Mouse (Mus musculus): ENCODE measurements around the gene Snap91. TPM values are rescaled to one million over a fixed set of nuclear protein-coding genes. Genes with fewer than 3 reads are reported as not detected.

Gene Snap91
- polyA plus RNA-seq, 1 experiment = 627 TPM

GRCm38 (mm10) chr9:86728214-86728814, 152.1 kb downstream of the Snap91 start:
- H3K4me1 ChIP-seq (ENCODE audit: control insufficient read depth, insufficient read depth, low read length) = no peaks in the 10 kb centered on the region
- WGBS = 89% methylated on average over 10 of the region's 10 CpGs
- TF ChIP-seq CTCF (IDR thresholded peaks at IDR 0.05; ENCODE audit: insufficient read depth, low read depth, low read length) = no peak
- TF ChIP-seq POLR2A (IDR thresholded peaks at IDR 0.05; ENCODE audit: insufficient read depth, low read depth, low read length) = no peak
- no peak overlapping the region for H3K27ac ChIP-seq (ENCODE audit: insufficient read depth, low read depth, low read length)
- no peak overlapping the region for H3K4me3 ChIP-seq (ENCODE audit: insufficient read depth, low read depth, low read length)

DNA sequence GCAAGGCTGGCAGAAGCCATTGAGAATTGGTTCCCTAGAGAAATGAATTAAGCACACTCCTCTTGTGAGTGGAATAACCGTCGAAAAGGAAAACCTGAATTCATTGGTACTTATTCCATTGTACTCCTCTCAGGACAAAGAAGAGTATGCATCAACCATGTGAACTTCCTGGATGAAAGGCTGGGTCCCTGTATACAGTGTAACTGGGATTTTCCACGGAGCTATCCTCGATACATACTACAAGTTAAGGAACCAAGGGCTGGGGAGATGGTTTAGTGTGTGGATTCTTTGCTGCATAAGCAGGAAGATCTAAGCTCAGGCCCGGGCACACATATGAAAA, 154.1 kb downstream of the Snap91 start:
- Histone ChIP-seq H3K27ac (ENCODE audit: insufficient read depth, low read depth, low read length) (peak overlapping the region; percentile 79), H3K4me1 (ENCODE audit: control insufficient read depth, insufficient read depth, low read length) (no peaks in the 10 kb centered on the region), H3K4me3 (ENCODE audit: insufficient read depth, low read depth, low read length) (no peak overlapping the region)
- 54% methylated on average over 5 of the region's 5 CpGs for WGBS
- TF ChIP-seq CTCF (IDR thresholded peaks at IDR 0.05; ENCODE audit: insufficient read depth, low read depth, low read length) (no peak), POLR2A (IDR thresholded peaks at IDR 0.05; ENCODE audit: insufficient read depth, low read depth, low read length) (no peak)

DNA sequence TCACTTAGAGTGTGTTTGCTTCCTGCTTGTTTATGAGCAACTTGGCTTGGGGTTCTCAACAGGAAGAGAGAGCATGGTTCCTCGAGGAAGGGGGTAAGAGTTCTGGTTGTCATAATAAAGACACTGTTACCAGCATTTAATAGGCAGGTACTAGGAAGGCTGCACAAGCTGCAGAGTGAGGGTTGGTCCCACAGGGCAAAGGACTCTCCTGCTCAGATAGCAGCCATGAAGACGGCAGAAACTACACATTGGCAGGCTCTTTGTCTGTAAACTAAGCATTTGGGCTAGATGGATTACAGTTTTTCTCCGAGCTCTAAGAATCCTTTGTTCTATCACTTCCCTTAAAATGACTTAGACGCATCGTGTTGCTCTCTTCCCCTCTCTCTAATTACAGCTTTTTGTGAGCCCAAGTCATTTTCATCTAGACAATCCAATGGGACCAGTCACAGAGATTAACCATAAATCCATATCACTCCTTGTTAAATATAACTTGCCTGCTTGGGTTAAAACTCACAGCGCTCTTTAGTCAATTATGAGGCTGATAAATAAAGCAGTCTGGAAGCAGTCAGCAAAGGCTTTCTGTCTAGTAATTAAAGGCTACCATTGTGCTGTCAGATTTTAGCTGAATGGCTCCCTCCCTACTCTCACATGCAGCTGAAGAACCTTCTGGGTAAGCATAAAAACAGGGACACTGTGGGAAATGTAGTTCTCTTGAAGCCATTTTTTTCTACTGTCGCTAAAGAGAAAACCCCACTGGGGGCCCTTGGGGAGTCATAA, 154.7 kb downstream of the Snap91 start:
- Histone ChIP-seq H3K27ac (ENCODE audit: insufficient read depth, low read depth, low read length) (peak overlapping the region; percentile 80), H3K4me3 (ENCODE audit: insufficient read depth, low read depth, low read length) (no peak overlapping the region), H3K4me1 (ENCODE audit: control insufficient read depth, insufficient read depth, low read length) (no peaks in the 10 kb centered on the region)
- WGBS = 12% methylated on average over 7 of the region's 7 CpGs
- TF ChIP-seq POLR2A (IDR thresholded peaks at IDR 0.05; ENCODE audit: insufficient read depth, low read depth, low read length) = no peak
- no peak for TF ChIP-seq CTCF (IDR thresholded peaks at IDR 0.05; ENCODE audit: insufficient read depth, low read depth, low read length)

GRCm38 (mm10) chr9:86725066-86725465, 155.4 kb downstream of the Snap91 start:
- TF ChIP-seq POLR2A (IDR thresholded peaks at IDR 0.05; ENCODE audit: insufficient read depth, low read depth, low read length) = no peak
- TF ChIP-seq CTCF (IDR thresholded peaks at IDR 0.05; ENCODE audit: insufficient read depth, low read depth, low read length) = no peak
- Histone ChIP-seq H3K4me1 (ENCODE audit: control insufficient read depth, insufficient read depth, low read length) (no peaks in the 10 kb centered on the region), H3K4me3 (ENCODE audit: insufficient read depth, low read depth, low read length) (no peak overlapping the region), H3K27ac (ENCODE audit: insufficient read depth, low read depth, low read length) (peak overlapping the region; percentile 80)
- whole genome bisulfite sequencing = 90% methylated on average over 4 of the region's 4 CpGs

DNA sequence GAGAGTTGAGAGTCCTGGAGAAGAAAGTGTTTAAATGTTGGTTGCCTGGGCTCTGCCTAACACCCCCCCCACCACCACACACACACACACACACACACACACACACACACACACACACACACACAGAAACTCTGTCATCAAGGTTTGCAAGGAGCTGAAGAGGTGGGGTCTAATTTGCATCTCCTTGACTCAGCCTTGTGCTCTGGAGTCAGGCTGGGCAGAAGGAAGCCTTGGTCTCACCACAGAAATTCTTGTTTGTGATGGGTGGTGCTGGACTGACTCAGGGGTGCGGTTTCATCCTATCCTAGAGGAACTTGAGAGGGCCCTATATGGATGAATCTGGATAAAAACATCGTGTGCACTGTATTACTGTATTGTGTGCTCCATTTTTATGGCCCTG, 159.7 kb downstream of the Snap91 start:
- no peak overlapping the region for H3K4me3 ChIP-seq (ENCODE audit: insufficient read depth, low read depth, low read length)
- WGBS = 93% methylated on average over 2 of the region's 2 CpGs
- TF ChIP-seq POLR2A (IDR thresholded peaks at IDR 0.05; ENCODE audit: insufficient read depth, low read depth, low read length) (no peak), CTCF (IDR thresholded peaks at IDR 0.05; ENCODE audit: insufficient read depth, low read depth, low read length) (no peak)
- H3K27ac ChIP-seq (ENCODE audit: insufficient read depth, low read depth, low read length) = no peak overlapping the region
- no peaks in the 10 kb centered on the region for H3K4me1 ChIP-seq (ENCODE audit: control insufficient read depth, insufficient read depth, low read length)

DNA sequence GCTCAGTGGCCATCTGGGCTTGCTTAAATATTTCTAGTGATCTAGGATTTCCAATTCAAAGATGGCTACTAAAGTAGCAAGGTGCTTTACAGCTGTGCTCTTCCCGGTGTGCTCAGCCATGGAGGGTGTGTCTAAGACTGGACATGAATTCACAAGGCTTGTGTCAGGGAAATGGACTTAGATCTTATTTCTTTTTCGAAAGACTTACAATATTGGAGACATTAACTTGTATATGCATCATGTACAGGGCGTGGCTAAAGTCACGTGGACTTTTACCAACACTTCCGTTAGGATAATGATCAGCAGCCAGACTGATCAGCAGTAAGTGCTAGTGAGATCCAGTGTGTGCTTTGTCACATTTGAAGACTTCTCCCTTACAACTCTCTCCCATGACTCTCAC, 160.2 kb downstream of the Snap91 start:
- no peaks in the 10 kb centered on the region for H3K4me1 ChIP-seq (ENCODE audit: control insufficient read depth, insufficient read depth, low read length)
- 93% methylated on average over 5 of the region's 5 CpGs for WGBS
- no peak for TF ChIP-seq POLR2A (IDR thresholded peaks at IDR 0.05; ENCODE audit: insufficient read depth, low read depth, low read length)
- TF ChIP-seq CTCF (IDR thresholded peaks at IDR 0.05; ENCODE audit: insufficient read depth, low read depth, low read length) = no peak
- H3K4me3 ChIP-seq (ENCODE audit: insufficient read depth, low read depth, low read length) = no peak overlapping the region
- no peak overlapping the region for H3K27ac ChIP-seq (ENCODE audit: insufficient read depth, low read depth, low read length)

DNA sequence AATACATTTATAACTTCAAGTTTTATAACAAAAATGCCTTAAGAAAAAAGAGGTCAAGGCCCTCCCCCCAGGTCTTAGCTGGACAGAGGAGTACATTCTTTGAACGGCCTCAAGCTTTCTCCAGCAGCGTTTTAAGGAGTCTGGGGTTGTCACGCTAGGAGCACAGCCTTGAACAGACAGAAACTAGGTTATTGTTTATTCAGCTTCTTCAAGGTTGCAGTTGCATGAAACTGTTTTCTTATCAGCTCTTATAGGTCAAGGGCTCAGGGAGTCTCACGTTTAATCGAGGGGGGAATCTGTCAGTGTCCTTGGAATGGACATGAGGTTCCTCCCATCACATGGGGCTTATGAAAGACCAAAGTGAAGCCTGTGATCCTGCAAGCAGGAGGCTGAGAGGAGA, 163.3 kb downstream of the Snap91 start:
- WGBS = 86% methylated on average over 5 of the region's 5 CpGs
- Histone ChIP-seq H3K27ac (ENCODE audit: insufficient read depth, low read depth, low read length) (no peak overlapping the region), H3K4me1 (ENCODE audit: control insufficient read depth, insufficient read depth, low read length) (no peaks in the 10 kb centered on the region), H3K4me3 (ENCODE audit: insufficient read depth, low read depth, low read length) (no peak overlapping the region)
- TF ChIP-seq POLR2A (IDR thresholded peaks at IDR 0.05; ENCODE audit: insufficient read depth, low read depth, low read length) = no peak
- TF ChIP-seq CTCF (IDR thresholded peaks at IDR 0.05; ENCODE audit: insufficient read depth, low read depth, low read length) = no peak

- 52% methylated on average over 2 of the region's 2 CpGs for WGBS
- H3K27ac ChIP-seq (ENCODE audit: insufficient read depth, low read depth, low read length) = no peak overlapping the region
- H3K4me3 ChIP-seq (ENCODE audit: insufficient read depth, low read depth, low read length) = no peak overlapping the region
- H3K4me1 ChIP-seq (ENCODE audit: control insufficient read depth, insufficient read depth, low read length) = no peaks in the 10 kb centered on the region
- no peak for TF ChIP-seq POLR2A (IDR thresholded peaks at IDR 0.05; ENCODE audit: insufficient read depth, low read depth, low read length)
- TF ChIP-seq CTCF (IDR thresholded peaks at IDR 0.05; ENCODE audit: insufficient read depth, low read depth, low read length) = no peak
Measured at GRCm38 (mm10) chr9:86716540-86716939, 163.9 kb downstream of the Snap91 start.

Other genes starting within 250 kb of the Snap91 start
- not detected in 2 replicates for gene Me1, start 184.7 kb downstream of the Snap91 start, polyA plus RNA-seq (2012; ENCODE audit: insufficient read depth, insufficient read length, low replicate concordance, missing spikeins)
- not detected in 2 replicates for gene Prss35, start 137.0 kb downstream of the Snap91 start, polyA plus RNA-seq (2012; ENCODE audit: insufficient read depth, insufficient read length, low replicate concordance, missing spikeins)
- gene Ripply2, start 134.9 kb upstream of the Snap91 start, polyA plus RNA-seq (2012; ENCODE audit: insufficient read depth, insufficient read length, low replicate concordance, missing spikeins) = not detected in 2 replicates
- not detected in 2 replicates for gene Cyb5r4, start 141.4 kb upstream of the Snap91 start, polyA plus RNA-seq (2012; ENCODE audit: insufficient read depth, insufficient read length, low replicate concordance, missing spikeins)